Mouse (Mus musculus) midbrain, embryonic 12.5 days (tissue): Measurements from ENCODE around the gene Slc38a8. TPM values are rescaled to one million over a fixed set of nuclear protein-coding genes. Genes with fewer than 3 reads are reported as not detected.

Experiments
- ATAC-seq: fragments of 200-750 bp; cut with Nextera tagmentation; 2 replicates; pipeline ENCODE4 v1.8.0; 2017; ENCODE audit warnings: low read depth, moderate TSS enrichment, moderate library complexity; ENCODE audit not compliant: low FRiP score
- H3K27ac ChIP-seq: fragments of 300-500 bp; sonication (generic); replicated peaks from 2 replicates; pipeline ENCODE4 v1.5.1; 2016; ENCODE audit warnings: mild to moderate bottlenecking
- H3K27me3 ChIP-seq: fragments of 300-500 bp; sonication (generic); 2 replicates; pipeline ENCODE4 v1.6.1; 2016; ENCODE audit warnings: mild to moderate bottlenecking
- H3K36me3 ChIP-seq: fragments of 300-500 bp; sonication (generic); 2 replicates; pipeline ENCODE4 v1.6.1; 2016
- H3K4me1 ChIP-seq: fragments of 300-500 bp; sonication (generic); 2 replicates; pipeline ENCODE4 v1.6.1; 2016
- H3K4me2 ChIP-seq: fragments of 300-500 bp; sonication (generic); replicated peaks from 2 replicates; pipeline ENCODE4 v1.6.1; 2016; ENCODE audit warnings: mild to moderate bottlenecking, moderate library complexity
- H3K4me3 ChIP-seq: fragments of 300-500 bp; sonication (generic); 2 replicates; pipeline ENCODE4 v1.5.1; 2016; ENCODE audit warnings: mild to moderate bottlenecking
- H3K9ac ChIP-seq: fragments of 300-500 bp; sonication (generic); replicated peaks from 2 replicates; pipeline ENCODE4 v1.6.1; 2016; ENCODE audit warnings: mild to moderate bottlenecking, moderate library complexity
- H3K9me3 ChIP-seq: fragments of 300-500 bp; sonication (generic); 2 replicates; pipeline ENCODE4 v1.6.1; 2016; ENCODE audit warnings: mild to moderate bottlenecking
- WGBS: fragments of 180-500 bp; shearing (Covaris S2); methylation state at CpG from one replicate; pipeline ENCODE4 v1.1.7; 2016; 5-methylcytosine and 5-hydroxymethylcytosine counted together
- polyA plus RNA-seq: library from polyadenylated mRNA; unstranded; fragments of >200 nt; fragmentation: Nextera tagmentation; extraction: Ambion mirVana; gene quantifications from 2 replicates; pipeline ENCODE4 v1.2.1, GENCODE M21; 2016

Gene Slc38a8
- polyA plus RNA-seq, 1 experiment from 2014 or later = 0.15 TPM

GRCm38 (mm10) chr8:119436933-119437332 is 64.6 kb downstream of the Slc38a8 start:
- Histone ChIP-seq H3K4me3 (no peak overlapping the region), H3K27me3 (0 out of 2 replicates have a peak, but pooled peaks cover 16% of the 10 kb centered on the region), H3K27ac (no peak overlapping the region), H3K9me3 (no peaks in the 10 kb centered on the region), H3K4me1 (peaks cover 13% of the 10 kb centered on the region; the same call in 1 of the 2 replicates), H3K9ac (no peak overlapping the region), H3K36me3 (no peaks in the 10 kb centered on the region), H3K4me2 (no peak overlapping the region)
- ATAC-seq = no peak
- 25% methylated on average over 9 of the region's 9 CpGs for WGBS

GRCm38 (mm10) chr8:119436331-119436730 is 65.2 kb downstream of the Slc38a8 start:
- 91% methylated on average over 10 of the region's 10 CpGs for WGBS
- Histone ChIP-seq H3K4me2 (no peak overlapping the region), H3K27me3 (0 out of 2 replicates have a peak, but pooled peaks cover 11% of the 10 kb centered on the region), H3K9me3 (no peaks in the 10 kb centered on the region), H3K4me3 (no peak overlapping the region), H3K9ac (no peak overlapping the region), H3K36me3 (no peaks in the 10 kb centered on the region), H3K4me1 (peaks cover 13% of the 10 kb centered on the region; the same call in 1 of the 2 replicates), H3K27ac (no peak overlapping the region)
- ATAC-seq = no peak

GRCm38 (mm10) chr8:119435527-119435926 is 66.0 kb downstream of the Slc38a8 start:
- H3K27ac ChIP-seq = no peak overlapping the region

GRCm38 (mm10) chr8:119434569-119434968 is 66.9 kb downstream of the Slc38a8 start:
- Histone ChIP-seq H3K4me3 (no peak overlapping the region), H3K4me1 (peaks cover 5% of the 10 kb centered on the region; the same call in 1 of the 2 replicates), H3K9me3 (no peaks in the 10 kb centered on the region), H3K27me3 (0 out of 2 replicates have a peak, but pooled peaks cover 7% of the 10 kb centered on the region), H3K9ac (no peak overlapping the region), H3K4me2 (no peak overlapping the region), H3K36me3 (no peaks in the 10 kb centered on the region), H3K27ac (no peak overlapping the region)
- ATAC-seq = no peak
- WGBS = 78% methylated on average over 6 of the region's 6 CpGs

More at GRCm38 (mm10) chr8:119435527-119435926, 66.0 kb downstream of the Slc38a8 start:
- no peak for ATAC-seq
- Histone ChIP-seq H3K4me1 (peaks cover 12% of the 10 kb centered on the region; the same call in 1 of the 2 replicates), H3K9me3 (no peaks in the 10 kb centered on the region), H3K36me3 (no peaks in the 10 kb centered on the region), H3K27me3 (0 out of 2 replicates have a peak, but pooled peaks cover 7% of the 10 kb centered on the region), H3K4me2 (no peak overlapping the region), H3K9ac (no peak overlapping the region), H3K4me3 (no peak overlapping the region)
- WGBS = 83% methylated on average over 7 of the region's 7 CpGs

GRCm38 (mm10) chr8:119433582-119434174 is 67.8 kb downstream of the Slc38a8 start, which contains the start of gene Osgin1:
Osgin1 (plus strand) TSS chr8:119434124.
- H3K9me3 ChIP-seq = no peaks in the 10 kb centered on the region
- no peak for ATAC-seq
- no peak within 1 kb of the TSS for H3K4me2 ChIP-seq
- no peak within 1 kb of the TSS for H3K9ac ChIP-seq
- 0 out of 2 replicates have a peak, but pooled peaks cover 4% of the 10 kb centered on the region for H3K27me3 ChIP-seq
- no peaks in the 10 kb centered on the region for H3K36me3 ChIP-seq
- H3K27ac ChIP-seq = no peak within 1 kb of the TSS
- 91% methylated on average over 13 of the region's 13 CpGs for WGBS
- no peak within 1 kb of the TSS for H3K4me3 ChIP-seq
- peaks cover 5% of the 10 kb centered on the region; the same call in 1 of the 2 replicates for H3K4me1 ChIP-seq

DNA sequence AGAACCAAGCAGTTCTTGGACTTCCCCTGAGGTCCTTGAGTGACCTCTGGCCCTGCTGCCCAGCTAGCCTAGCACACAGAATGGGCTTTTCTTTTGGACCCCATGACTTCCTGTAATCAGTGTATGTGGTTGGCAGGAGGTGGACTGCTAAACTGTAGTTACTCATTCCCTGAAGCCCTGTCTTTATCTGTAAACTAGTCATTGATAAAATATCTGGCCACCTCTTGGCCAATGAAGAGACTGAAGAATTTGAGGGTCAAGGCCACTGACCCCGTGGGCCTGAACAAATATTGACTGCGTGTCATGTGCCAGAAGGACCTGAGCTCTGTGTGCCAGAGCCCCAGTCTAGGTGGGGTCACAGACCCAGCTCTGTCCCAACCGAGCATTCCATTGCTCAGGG is 69.1 kb downstream of the Slc38a8 start:
- Histone ChIP-seq H3K4me2 (no peak overlapping the region), H3K4me1 (peaks cover 5% of the 10 kb centered on the region; the same call in 1 of the 2 replicates), H3K9me3 (no peaks in the 10 kb centered on the region), H3K27ac (no peak overlapping the region), H3K36me3 (no peaks in the 10 kb centered on the region), H3K9ac (no peak overlapping the region), H3K4me3 (no peak overlapping the region), H3K27me3 (0 out of 2 replicates have a peak, but pooled peaks cover 4% of the 10 kb centered on the region)
- WGBS = 59% methylated on average over 3 of the region's 3 CpGs
- ATAC-seq = no peak

- H3K9ac ChIP-seq = 0 out of 2 replicates have a peak overlapping the region, but pooled peaks have one; percentile 20
- no peaks in the 10 kb centered on the region for H3K9me3 ChIP-seq
- no peaks in the 10 kb centered on the region for H3K27me3 ChIP-seq
- 88% methylated on average over 7 of the region's 7 CpGs for WGBS
- no peak overlapping the region for H3K4me2 ChIP-seq
- ATAC-seq = no peak
- H3K4me3 ChIP-seq = no peak overlapping the region
- no peaks in the 10 kb centered on the region for H3K36me3 ChIP-seq
- H3K27ac ChIP-seq = no peak overlapping the region
- H3K4me1 ChIP-seq = no peaks in the 10 kb centered on the region
Measured at GRCm38 (mm10) chr8:119430690-119431089, 70.8 kb downstream of the Slc38a8 start.

GRCm38 (mm10) chr8:119430250-119430649 is 71.2 kb downstream of the Slc38a8 start:
- no peak overlapping the region for H3K9ac ChIP-seq
- no peak overlapping the region for H3K27ac ChIP-seq
- H3K27me3 ChIP-seq = no peaks in the 10 kb centered on the region
- H3K36me3 ChIP-seq = no peaks in the 10 kb centered on the region
- 82% methylated on average over 8 of the region's 8 CpGs for WGBS
- no peak for ATAC-seq
- H3K4me1 ChIP-seq = no peaks in the 10 kb centered on the region
- H3K9me3 ChIP-seq = no peaks in the 10 kb centered on the region
- no peak overlapping the region for H3K4me3 ChIP-seq
- no peak overlapping the region for H3K4me2 ChIP-seq

Other genes starting within 250 kb of the Slc38a8 start
- gene Hsbp1, start 157.2 kb downstream of the Slc38a8 start, polyA plus RNA-seq = 375 and 391 TPM in 2 replicates
- gene Mlycd, start 106.8 kb downstream of the Slc38a8 start, polyA plus RNA-seq = 14.4 and 14.6 TPM in 2 replicates
- 0.14 and 0.22 TPM in 2 replicates for gene Osgin1, start 67.6 kb downstream of the Slc38a8 start, polyA plus RNA-seq
- 26.0 and 35.0 TPM in 2 replicates for gene Necab2, start 55.0 kb downstream of the Slc38a8 start, polyA plus RNA-seq
- 96.7 and 110 TPM in 2 replicates for gene Mbtps1, start 57.0 kb upstream of the Slc38a8 start, polyA plus RNA-seq
- gene Hsdl1, start 73.5 kb upstream of the Slc38a8 start, polyA plus RNA-seq = 100 and 104 TPM in 2 replicates
- 0.14 and 0.17 TPM in 2 replicates for gene Dnaaf1, start 73.5 kb upstream of the Slc38a8 start, polyA plus RNA-seq
- gene Taf1c, start 103.5 kb upstream of the Slc38a8 start, polyA plus RNA-seq = 15.3 and 16.7 TPM in 2 replicates
- gene Adad2, start 111.0 kb upstream of the Slc38a8 start, polyA plus RNA-seq = 0.15 TPM in 1 of 2 replicates, not detected in the other
- 0.26 TPM in 1 of 2 replicates, not detected in the other for gene Kcng4, start 134.0 kb upstream of the Slc38a8 start, polyA plus RNA-seq
- 2.4 and 3.1 TPM in 2 replicates for gene Wfdc1, start 164.7 kb upstream of the Slc38a8 start, polyA plus RNA-seq
- 0.47 and 0.64 TPM in 2 replicates for gene Atp2c2, start 198.3 kb upstream of the Slc38a8 start, polyA plus RNA-seq